Mouse (Mus musculus) olfactory bulb, adult 2 months (tissue): ENCODE measurements at regions not wholly inside any gene's neighbourhood (a gene's known extent, or its start where the extent isn't known, plus 50 kb on each side); places are given as distances from the start of the nearest gene placed in this dataset.

Experiments used
- H3K27ac ChIP-seq: fragments of 200-500 bp; 2 replicates; pipeline ENCODE4 v1.5.1; 2012; ENCODE audit warnings: low read depth, low read length; ENCODE audit not compliant: insufficient read depth
- H3K4me1 ChIP-seq: fragments of 200-500 bp; 2 replicates; pipeline ENCODE4 v1.6.1; 2012; ENCODE audit warnings: low read length; ENCODE audit not compliant: control insufficient read depth, insufficient read depth
- H3K4me3 ChIP-seq: fragments of 200-500 bp; 2 replicates; pipeline ENCODE4 v1.5.1; 2012; ENCODE audit warnings: mild to moderate bottlenecking, low read depth, low read length, moderate library complexity; ENCODE audit not compliant: insufficient read depth
- CTCF ChIP-seq: fragments of 200-500 bp; IDR thresholded peaks from 2 replicates; pipeline ENCODE4 v1.5.1; 2012; ENCODE audit warnings: low read depth, mild to moderate bottlenecking, low read length, moderate library complexity; ENCODE audit not compliant: insufficient read depth
- POLR2A ChIP-seq: fragments of 200-500 bp; IDR thresholded peaks from 2 replicates; pipeline ENCODE4 v1.6.1; 2012; ENCODE audit warnings: mild to moderate bottlenecking, low read depth, low read length, moderate library complexity; ENCODE audit not compliant: insufficient read depth
- WGBS: fragments of 180-500 bp; shearing (Covaris S2); methylation state at CpG from one replicate; pipeline ENCODE4 v1.1.7; 2018; 5-methylcytosine and 5-hydroxymethylcytosine counted together

DNA sequence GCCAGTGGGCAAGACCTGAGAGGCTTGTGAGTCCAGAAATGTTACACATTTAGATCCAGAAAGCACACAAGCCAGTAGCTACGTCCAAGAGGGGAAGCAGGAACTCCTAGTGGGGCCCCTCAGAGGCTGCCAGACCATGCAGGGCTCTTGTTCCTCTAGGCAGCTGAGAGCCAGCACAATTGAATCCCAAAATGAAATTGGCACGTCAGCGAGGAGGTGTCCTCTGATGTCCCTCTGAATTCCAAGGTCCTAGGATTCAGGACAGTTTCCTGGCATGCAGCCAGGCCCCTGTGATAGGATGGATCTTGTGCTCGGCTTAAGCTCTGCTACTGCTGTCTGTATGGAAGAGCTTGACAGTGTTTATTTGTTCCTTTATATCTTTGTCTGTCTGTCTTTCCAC is 90.4 kb upstream of the N6amt1 start:
- TF ChIP-seq CTCF = no peak
- TF ChIP-seq POLR2A = no peak
- H3K4me1 ChIP-seq = no peaks in the 10 kb centered on the region
- no peak overlapping the region for H3K4me3 ChIP-seq
- 34% methylated on average over 4 of the region's 4 CpGs for WGBS
- no peak overlapping the region for H3K27ac ChIP-seq

DNA sequence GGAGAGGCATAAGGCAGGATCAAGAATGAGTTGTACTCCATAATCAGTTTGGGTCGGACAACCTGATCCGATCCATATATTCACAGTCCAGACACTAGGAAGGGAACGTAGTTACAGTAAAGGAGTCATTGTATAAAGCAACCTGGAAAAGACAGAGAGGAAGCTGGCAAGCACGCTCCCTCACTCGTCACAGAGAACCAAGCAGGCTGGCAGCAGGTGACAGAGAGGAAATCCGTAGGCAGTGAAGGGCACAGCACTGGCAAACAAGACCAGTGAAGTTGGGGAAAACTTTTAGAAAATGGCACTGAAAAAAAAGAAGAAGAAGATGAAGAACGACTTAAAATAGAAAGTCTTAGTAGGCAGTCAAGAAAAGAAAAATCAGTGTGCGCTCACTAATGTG is 90.9 kb upstream of the N6amt1 start:
- 75% methylated on average over 8 of the region's 8 CpGs for WGBS
- Histone ChIP-seq H3K4me3 (no peak overlapping the region), H3K27ac (no peak overlapping the region), H3K4me1 (no peaks in the 10 kb centered on the region)
- TF ChIP-seq POLR2A = no peak
- no peak for TF ChIP-seq CTCF

- no peak overlapping the region for H3K4me3 ChIP-seq
- no peak overlapping the region for H3K27ac ChIP-seq
- TF ChIP-seq POLR2A (no peak), CTCF (no peak)
- no peaks in the 10 kb centered on the region for H3K4me1 ChIP-seq
- WGBS = 86% methylated on average over 3 of the region's 3 CpGs
Observed at GRCm38 (mm10) chr16:87262497-87262896, 91.5 kb upstream of the N6amt1 start.

GRCm38 (mm10) chr16:87261527-87261926 is 92.5 kb upstream of the N6amt1 start:
- H3K4me3 ChIP-seq = no peak overlapping the region
- 28% methylated on average over 7 of the region's 7 CpGs for WGBS
- H3K27ac ChIP-seq = no peak overlapping the region
- H3K4me1 ChIP-seq = no peaks in the 10 kb centered on the region
- TF ChIP-seq POLR2A (no peak), CTCF (no peak)

DNA sequence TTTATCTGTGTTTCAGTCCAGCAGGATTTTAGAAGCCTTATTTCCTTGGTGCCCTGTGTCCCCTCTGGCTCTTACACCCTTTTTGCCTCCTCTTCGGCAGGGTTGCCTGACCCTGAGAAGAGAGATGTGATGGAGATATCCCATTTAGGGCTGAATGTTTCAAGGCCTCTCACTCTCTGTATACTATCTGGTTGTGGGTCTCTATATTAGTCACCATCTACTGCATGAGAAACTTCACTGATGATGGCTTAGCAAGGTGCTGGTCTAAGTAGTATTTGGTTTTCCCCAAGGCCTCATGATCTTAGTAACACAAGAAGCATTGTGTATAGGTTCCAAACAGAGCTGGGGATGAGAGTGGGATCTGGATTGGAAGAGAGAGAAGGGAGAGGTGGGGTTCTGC is 99.2 kb upstream of the N6amt1 start:
- no peaks in the 10 kb centered on the region for H3K4me1 ChIP-seq
- TF ChIP-seq CTCF (no peak), POLR2A (no peak)
- WGBS = 94% methylated on average over 1 of the region's 1 CpGs
- H3K27ac ChIP-seq = no peak overlapping the region
- H3K4me3 ChIP-seq = no peak overlapping the region

- Histone ChIP-seq H3K4me3 (no peak overlapping the region), H3K4me1 (no peaks in the 10 kb centered on the region), H3K27ac (no peak overlapping the region)
- no peak for TF ChIP-seq CTCF
- TF ChIP-seq POLR2A = no peak
- WGBS = 82% methylated on average over 10 of the region's 10 CpGs
Observed at GRCm38 (mm10) chr16:87250531-87250930, 103.5 kb upstream of the N6amt1 start.

DNA sequence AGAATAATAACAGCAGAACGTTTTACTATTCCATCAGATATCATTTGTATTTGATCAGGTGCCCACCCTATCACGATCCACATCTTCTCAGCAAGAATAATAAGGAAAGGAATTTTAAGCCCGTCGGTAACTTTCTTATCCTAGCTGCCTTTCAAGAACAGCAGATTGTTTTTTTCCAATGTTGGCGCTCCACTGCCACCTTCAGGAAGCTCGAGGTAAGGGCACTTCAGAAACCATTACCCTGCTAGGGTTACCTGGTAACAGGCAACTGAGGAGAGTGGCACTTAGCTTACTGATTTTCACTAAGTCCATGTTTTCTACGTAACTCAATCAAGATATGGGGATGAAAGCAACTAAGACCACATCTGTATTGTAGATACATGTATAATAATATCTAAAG is 104.1 kb upstream of the N6amt1 start:
- no peak for TF ChIP-seq POLR2A
- no peak for TF ChIP-seq CTCF
- 25% methylated on average over 7 of the region's 7 CpGs for WGBS

GRCm38 (mm10) chr16:87248501-87249030 is 105.4 kb upstream of the N6amt1 start:
- WGBS = 30% methylated on average over 6 of the region's 6 CpGs
- Histone ChIP-seq H3K4me3 (no peak overlapping the region), H3K4me1 (no peaks in the 10 kb centered on the region), H3K27ac (no peak overlapping the region)
- TF ChIP-seq CTCF = no peak
- TF ChIP-seq POLR2A = no peak

More for the DNA sequence above, 104.1 kb upstream of the N6amt1 start:
- no peaks in the 10 kb centered on the region for H3K4me1 ChIP-seq
- no peak overlapping the region for H3K27ac ChIP-seq
- no peak overlapping the region for H3K4me3 ChIP-seq

- Histone ChIP-seq H3K27ac (no peak overlapping the region), H3K4me1 (no peaks in the 10 kb centered on the region), H3K4me3 (peak overlapping the region; percentile 13; the same call in 1 of the 2 replicates)
- TF ChIP-seq POLR2A (no peak), CTCF (no peak)
- 53% methylated on average over 26 of the region's 26 CpGs for WGBS
Observed at GRCm38 (mm10) chr16:87245933-87246791, 107.8 kb upstream of the N6amt1 start.

GRCm38 (mm10) chr16:87245441-87245840 is 108.5 kb upstream of the N6amt1 start:
- WGBS = 90% methylated on average over 7 of the region's 7 CpGs
- H3K4me3 ChIP-seq = no peak overlapping the region
- H3K27ac ChIP-seq = no peak overlapping the region
- TF ChIP-seq POLR2A (no peak), CTCF (no peak)
- H3K4me1 ChIP-seq = no peaks in the 10 kb centered on the region
